Mouse (Mus musculus) ovary, adult 18-20 months (tissue): ENCODE data around the gene Homer3.
A peak's percentile ranks its signal among the peaks of the same experiment; 100 is the strongest.

Experiments
- DNase-seq: peaks from one replicate; pipeline ENCODE4 v3.0.0; 2022; ENCODE audit warnings: low spot score, mixed read lengths

Homer3 gene

DNA sequence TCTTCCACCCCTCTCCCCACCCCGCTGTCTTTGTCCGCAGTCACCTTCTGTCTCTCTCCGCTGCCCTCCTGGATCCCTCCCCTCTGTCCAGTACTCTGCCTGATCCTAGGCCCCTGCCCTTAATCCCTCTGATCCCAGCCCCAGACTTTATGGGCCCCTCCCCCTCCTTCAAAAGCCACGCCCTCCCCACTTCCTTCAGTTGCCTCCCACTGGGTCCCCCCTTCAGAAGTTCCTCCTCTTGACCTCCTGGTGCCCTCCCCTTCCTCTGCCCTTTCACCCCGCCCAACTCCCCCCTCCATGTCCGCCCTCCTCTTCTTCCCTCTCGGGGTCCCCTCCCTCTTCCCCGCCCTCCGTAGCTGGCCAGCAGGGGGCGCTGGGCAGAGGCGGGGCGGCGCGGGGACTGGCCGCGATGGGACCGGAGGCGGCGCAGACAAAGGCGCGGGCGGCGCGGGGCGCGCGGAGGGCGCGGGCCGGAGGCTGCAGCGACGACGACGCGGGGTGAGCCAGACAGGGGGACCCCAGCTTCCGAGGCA is at the start of gene Homer3:
TSS of gene Homer3 (plus strand) at position 225 of the 533 bp plus-strand sequence.
- peak; percentile 89 for DNase-seq

DNA sequence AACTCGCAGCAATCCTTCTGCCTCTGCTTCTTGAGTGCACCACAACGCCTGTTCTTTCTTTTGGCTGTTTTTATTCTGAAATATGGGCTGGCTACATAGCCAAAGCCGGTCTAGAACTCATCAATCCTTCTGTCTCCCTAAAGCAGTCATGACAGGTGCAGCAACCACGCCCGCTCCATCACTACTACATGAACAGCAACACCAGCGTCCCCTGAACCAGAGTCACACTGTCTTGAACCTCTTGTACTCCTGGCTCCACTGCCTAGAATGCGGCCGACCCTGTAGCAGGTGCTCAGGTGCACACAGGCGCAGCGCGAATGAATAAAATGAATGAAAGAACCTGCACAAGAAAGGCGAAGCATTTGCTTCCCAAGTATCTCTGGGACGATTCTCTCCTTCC is 49.0 kb upstream of the Homer3 start:
- DNase-seq, result no peak

DNA sequence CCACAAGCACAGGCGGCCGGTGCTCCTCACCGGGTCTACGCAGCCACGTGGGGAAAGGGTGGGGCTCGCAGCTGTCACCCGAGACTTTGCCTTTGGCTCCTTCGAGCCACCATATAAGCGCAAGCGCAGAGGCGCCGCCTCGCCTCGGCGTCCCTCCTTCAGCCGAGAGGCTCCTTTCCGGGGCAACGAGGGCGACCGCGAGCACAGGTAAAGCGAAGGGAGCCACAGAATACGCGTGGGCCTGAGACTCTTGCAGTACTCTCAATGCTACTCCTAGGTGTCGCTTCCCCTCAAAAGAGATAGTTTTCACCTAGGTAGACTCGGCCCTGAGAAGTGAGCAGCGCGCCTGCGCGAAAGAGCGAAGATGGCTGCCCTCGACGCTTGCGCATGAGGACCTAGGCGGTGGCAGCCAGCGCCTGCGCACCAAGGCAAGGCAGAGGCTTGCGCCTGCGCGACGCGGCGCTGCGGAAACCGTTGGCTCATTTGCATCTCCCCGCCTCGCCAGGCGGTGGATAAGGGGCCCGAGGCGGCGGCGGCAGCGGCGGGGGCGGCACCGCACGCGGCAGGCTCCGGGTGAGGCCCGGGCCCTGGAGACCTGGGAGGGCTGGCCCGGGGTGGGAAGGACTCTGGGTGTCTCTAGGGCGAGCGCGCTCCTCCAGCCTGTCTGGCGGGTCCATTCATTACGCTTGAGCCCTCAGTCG is 48.4 kb upstream of the Homer3 start, which contains the start of the genes Sugp2 and Armc6:
TSS of gene Sugp2 (plus strand) at position 147 of the 701 bp plus-strand sequence.
TSS of gene Armc6 (minus strand) at position 387 of the 701 bp plus-strand sequence.
- peak; percentile 95 for DNase-seq

DNA sequence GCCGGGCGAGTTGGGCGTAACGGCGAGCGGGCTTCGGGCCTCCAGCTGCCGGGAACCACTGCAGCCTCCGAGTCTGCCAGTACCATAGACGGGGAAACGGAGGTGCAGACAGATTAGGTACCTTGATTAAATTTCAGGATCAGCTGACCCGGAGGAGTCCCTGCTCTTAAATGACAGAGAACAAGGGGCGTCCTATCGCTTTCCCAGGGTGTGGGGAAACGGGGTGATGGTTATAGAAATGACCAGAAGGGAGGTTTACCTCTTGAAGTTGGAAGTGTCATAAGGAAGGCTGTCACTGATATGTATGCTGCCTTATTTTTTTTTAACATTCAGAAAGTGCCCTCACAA is 47.9 kb upstream of the Homer3 start:
- no peak for DNase-seq

DNA sequence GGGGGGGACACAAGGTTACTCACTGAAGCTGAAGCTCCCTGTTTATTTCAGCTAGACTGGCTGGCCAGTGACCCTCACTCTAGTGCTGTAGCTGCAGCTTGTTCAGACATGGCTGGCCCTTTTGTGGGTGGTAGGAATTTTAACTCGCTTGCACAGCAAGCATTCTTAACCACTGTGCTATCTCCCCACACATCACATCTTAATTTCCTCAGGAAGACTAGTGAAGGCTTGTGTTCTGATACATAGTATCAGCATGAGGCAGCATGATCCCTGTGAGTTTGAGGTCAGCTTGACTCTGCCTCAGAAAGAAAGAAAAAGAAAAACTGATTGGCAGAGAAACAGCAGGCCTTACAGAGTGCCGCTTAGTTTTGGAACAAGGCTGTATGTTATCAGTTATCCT is 44.8 kb upstream of the Homer3 start:
- no peak for DNase-seq

DNA sequence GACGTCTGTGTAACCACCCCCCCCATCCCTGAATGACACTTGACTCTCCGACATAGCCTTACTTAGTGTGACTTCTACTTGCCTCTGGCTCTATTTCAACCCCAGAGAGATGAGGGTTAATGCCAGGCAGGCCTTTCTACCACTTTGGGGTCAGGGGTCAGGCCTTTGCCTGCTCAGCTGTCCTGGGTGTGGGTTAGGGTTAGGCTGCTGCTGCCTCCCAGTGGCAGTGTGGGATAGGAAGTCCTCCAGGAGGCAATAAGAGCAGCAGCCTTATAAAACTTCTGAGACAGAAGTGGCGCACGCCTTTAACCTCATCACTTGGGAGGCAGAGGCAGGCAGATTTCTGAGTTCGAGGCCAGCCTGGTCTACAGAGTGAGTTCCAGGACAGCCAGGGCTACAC is 42.0 kb upstream of the Homer3 start:
- no peak for DNase-seq

DNA sequence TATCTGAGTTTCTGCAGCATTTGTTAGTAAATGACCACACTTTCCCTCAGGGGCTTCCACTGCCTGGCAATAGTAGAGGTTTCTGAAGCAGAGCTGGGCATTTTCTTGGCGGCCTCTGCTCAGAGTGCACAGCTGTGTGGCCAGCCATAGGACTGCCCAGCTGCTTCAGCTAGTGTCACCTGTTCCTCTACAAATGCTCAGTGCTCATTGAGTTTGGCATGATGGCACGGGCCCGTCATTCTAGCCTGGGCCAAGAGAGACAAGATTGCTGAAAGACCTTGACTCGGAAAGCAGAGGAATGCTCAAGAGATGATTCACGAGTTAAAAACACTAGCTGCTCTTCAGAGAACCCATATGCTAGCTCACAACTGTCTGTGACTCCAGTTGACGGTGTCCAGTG is 36.0 kb upstream of the Homer3 start:
- DNase-seq, result no peak

DNA sequence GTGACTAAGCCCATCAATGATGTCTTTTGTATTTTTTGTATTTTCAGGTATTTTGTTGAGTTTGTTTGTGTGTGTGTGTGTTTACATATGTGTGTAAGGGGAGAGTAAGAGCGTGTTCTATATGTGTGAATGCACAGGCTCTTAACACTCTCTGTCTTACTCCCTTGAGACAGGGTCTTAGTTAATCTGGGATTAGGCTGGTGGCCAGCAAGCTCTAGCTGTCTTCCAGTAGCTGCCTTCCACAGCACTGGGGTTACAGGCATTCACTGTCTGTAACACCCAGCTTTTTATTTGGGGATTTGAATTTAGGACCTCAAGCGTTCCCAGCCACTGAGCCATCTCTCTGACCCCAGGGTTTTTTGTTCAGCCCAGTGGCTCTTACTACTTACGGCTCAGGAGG is 34.8 kb upstream of the Homer3 start:
- no peak for DNase-seq

DNA sequence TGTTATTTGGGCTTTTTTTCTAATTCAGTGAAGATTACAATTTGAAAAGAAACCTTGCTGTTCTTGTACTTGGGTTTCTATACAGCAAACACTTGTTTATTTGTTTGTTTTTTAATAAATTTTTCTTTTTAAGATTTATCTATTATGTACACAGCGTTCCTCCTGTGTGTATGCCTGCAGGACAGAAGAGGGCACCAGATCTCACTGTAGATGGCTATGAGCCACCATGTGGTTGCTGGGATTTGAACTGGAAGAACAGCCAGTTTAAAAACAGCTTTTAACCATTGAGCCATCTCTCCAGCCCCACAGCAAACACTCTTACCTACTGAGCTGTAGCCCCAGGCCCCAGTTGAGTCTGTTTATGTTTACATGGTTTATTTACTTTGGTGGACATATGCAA is 28.0 kb upstream of the Homer3 start:
- no peak for DNase-seq

DNA sequence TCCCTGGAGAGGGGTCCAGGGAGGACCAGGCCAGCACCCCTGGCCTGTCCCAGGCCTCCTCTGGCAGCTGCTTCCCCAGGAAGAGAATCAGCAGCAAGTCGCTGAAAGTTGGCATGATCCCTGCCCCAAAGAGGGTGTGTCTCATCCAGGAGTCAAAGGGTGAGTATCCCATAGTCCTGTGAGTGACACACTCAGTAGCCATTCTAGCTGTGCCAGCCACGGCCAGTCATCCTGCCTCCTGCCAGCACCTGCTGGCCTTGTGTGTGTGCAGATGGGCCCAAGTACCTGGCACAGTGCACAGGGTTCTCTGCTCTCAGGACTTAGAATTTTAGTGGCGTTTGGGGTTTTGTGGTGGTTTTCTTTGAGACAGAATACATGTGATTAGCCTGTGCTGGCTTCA is 25.2 kb upstream of the Homer3 start:
- no peak for DNase-seq

DNA sequence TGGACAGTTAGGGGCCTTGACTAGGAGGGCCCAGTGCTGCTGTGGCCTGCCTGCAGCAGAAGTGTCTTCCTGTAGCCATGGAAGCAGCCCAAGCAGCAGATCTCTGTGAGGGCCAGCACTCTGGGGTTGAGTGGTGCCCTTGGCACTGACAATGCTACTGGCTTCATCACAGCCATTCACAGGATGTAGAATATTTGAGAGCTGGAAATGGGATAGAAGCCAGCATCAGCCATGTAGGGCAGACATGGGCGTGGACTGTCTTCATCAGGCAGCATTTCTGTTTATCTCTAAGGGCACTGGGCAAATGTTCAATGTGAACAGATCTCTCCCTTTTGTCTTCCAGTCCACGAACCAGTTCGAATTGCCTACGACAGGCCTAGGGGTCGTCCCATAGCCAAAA is 24.0 kb upstream of the Homer3 start:
- no peak for DNase-seq

DNA sequence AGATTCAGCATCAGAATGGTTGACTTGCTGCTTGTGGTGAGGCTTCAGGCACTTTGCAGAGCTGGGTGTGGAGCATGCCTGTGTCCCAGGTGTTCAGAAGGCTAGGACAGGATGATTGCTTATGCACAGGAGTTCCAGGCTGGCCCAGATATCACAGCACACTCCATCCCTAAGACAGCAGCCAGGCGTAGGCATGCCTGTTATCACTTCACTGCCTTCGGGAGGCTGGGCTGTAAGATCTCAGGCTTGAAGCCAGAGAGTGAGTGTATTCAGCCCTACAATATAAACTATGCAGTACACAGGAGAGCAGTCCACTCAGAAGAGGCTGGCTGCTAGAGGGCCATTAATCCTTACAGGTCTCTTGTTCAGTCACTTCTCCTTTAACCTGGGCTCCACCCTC is 23.6 kb upstream of the Homer3 start:
- DNase-seq, result no peak

DNA sequence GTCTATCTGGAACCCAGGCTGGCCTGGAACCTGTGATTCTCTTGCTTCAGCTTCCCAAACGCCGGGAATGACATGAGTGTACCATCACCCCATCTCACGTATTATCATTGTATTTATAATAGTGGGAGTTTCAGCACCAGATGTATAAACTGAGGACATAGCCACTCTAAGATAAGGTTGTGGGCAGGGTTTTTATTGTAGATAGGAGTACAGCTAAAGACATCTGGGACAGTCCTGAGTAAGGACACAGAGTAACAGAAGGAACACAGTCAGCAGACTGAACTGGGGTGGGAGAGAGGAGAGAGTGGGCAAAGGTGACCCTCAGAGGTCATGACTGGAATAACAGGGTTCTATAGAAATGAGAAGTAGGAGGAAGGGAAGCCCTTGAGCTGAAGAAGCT is 15.0 kb upstream of the Homer3 start:
- no peak for DNase-seq

DNA sequence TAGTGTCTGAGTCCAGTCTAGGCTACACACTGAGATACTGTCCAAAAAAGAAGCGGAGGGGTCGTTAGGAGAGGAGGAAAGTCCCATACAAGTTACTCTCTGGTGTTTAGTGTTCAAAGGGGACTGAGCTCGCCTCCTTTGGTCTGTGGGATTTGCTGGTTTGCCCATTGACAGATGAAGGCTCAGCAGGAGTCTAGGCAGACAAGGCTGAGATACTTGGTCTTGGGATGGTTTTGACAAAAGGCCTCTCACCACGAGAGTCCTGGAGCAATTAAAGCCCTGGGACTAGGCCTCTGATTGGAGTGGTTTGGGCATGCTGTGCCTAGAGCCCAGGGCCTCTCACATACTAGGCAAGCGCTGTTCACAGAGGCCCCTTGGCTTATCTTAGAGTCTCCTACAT is 14.3 kb upstream of the Homer3 start:
- no peak for DNase-seq

DNA sequence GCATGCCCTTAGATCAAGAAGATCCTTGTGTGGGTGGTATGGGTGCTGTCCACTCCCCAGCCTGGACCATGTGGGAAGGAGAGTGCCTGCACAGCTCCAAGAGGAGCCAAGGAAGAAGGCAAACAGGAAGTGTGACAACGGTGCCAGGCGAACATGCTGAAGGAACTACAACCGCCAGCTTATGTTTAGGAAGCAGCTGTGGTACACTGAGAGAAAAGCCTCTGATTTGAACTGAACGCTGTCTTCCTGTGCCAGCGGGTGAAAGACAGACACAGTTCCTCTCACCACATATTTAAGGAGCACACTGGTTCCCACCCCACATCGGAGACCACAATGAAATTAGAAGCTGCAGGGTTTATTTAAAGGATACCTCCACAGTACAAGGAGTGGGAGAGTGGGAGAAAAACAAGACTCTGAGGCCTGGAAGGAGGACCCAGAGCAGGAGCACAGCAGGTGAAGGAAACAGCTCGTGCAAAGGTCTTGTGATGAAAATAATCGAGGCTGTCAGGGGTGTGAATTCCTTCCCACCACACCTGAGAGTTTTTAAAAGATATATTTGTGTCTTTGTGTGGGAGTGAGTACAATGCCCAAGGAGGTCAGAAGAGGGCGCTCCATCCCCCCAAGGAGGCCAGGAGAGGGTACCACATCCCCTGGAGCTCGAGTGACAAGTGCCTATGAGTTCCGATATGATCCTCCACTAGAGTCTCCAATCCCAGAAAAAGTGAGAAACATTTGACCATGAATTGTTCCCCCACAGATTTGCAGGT is 13.6 kb upstream of the Homer3 start:
- no peak for DNase-seq

DNA sequence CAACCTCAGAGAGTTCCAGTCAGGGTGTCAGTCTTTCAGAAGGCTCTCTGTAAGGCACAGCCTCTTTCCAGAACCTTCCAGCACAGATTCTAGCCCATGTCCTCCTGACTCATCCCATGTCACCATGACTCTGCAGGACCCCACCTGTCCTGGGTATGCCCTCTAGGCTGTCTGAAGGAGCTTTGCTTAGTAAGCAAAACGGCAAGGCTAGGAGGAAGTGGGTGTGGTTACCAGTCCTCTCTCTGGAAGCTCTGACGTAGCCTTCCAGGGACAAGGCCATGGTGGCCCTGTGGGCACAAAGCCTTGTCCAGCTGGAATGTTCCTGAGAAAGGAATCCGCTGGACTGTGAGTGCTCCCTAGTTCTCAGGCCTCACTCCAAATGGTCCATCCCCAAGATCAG is 9.7 kb upstream of the Homer3 start:
- DNase-seq, result peak; percentile 41

DNA sequence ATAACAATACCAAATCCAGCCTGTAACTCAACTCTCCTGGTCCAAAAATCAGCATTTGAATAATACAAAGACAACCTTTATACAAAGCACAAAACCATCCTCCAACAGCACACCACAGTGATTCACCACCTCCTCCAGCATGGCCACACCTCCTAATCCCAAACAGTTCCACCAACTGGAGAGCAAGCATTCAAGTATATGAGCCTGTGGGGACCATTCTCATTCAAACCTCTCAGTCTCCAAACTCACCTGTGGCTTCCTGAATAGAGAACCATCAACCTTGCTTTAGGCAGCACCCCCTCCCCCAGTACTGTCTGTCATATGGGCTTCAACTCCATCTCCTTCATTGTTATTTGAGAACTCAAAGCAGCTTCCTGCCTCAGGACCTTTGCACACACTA is 8.3 kb upstream of the Homer3 start:
- DNase-seq, result no peak

DNA sequence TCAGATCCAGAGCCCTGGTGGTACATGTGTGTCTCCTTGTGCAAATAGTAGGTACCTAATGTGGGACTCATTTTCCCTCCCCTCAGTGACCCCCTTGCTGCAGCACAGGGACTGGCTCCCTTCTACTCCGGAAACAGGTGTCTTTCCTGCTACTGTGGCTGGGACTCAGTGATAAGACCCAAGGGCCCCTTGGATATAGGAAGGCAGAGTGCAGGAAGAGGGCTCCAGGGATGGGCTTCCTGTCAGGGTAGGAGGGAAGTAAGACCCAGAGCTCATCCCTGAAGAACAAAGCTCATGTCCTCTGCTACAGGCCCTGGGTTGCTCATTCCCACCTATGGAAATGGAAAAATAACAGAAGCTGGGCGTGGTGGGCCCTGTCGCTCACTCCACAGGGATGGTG is 6.2 kb upstream of the Homer3 start:
- no peak for DNase-seq

DNA sequence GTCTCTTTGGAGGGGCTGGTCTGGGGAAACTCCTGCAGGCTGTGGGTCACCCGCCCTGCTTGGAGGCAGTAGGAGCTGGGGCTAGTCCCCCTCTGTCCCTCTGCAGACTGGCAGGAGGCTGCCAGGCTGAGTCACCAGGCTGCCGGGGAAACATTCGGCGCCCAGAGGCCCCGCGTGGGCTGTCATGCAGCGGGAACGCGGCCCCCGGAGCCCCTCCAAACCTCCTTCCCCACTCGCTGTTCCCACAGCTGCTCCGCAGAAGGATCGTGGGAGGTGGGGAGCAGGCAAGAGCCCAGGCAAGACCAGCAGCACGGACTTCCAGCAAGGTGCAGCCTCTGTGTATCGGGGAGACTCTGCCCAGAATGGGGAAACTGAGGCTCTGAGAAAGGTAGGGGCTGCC is 4.5 kb upstream of the Homer3 start:
- DNase-seq, result no peak

DNA sequence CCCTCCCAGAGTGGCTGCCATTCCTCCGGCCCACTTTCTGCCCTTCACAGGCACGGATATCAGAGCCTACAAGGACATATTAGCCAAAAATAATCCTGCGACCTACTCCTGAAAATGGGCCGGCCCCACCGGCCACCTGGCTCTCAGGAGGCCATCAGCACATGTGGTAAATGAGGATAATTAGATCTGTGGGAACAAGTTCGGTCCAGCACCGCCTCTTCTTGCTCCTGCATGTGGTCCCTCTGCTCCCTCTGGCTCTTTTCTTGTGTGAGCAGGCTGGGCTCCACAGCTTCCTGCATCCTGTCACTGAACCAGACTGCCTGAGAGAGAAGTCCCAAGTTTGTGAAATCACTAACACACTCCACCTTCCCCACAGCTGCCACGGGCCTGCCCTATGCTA is 3.4 kb upstream of the Homer3 start:
- DNase-seq, result no peak

DNA sequence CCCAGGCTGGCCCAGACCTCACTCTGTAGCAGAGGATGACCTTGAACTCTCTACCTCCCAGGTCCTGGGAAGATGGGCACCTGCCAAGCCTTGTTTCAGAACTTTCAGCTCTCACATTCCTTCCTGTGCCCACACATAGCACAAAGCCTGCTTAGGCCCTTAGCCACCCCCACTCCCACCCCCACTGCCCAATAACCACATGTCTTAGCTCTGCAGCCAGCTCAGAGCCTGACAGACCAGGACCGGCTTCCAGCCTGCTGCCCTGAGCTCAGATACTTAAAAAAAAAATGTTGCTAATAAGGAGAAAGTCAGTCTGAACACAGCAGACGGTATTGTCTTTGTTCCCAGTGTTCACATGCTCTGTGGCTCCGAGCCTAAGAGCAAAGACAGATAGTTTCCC is 1.6 kb upstream of the Homer3 start:
- no peak for DNase-seq

DNA sequence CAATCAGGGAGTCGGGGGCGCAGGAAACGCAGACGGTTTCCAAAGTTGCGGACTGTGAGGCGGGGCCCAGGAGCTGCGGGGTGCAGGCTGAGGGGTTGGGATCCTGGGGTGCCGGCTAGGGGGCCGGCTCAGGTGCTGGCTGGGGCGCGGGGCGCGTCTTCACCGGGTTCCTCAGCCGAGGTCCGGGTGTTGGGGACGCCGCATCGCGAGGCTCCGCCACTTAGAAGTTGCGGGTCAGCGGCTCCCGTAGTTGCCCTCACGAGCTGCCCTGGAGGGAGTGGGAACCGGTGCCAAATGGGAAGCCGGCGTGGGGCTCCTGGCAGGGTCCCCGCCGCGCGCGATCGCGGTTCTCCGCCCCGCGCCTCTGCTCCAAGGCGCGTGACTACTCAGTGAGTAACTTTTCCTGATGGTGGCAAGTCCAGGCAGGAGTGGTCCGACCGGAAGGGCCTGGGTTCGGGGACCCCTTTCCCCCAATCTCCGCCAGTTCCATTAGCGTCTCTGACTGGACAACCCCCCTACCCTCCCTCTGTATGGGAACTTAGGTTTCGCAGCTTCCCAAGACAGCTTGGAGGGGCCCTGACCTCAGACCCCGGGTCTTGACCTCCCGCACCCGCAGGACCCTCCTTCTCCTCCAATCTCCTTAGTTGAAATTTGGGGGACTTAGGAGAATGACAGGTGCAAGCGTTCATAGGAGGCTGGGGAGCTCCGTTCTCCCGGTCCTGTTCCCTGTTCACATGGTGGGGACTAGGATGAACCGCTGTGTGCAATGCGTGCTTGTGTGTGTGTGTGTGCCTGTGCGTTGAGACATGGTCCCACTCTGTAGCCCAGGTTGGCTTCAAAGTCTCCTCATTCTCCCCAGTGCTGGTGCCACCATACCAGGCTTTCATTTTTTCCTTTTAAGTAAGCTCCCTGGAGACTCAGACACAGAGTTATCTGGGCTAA is 780 bp downstream of the Homer3 start:
- DNase-seq, result no peak
